Mouse (Mus musculus) spleen, postnatal 4 days (tissue): ENCODE data around the gene Smarcal1.

Experiments used
- DNase-seq, 2 experiments: peaks; one replicate each; pipeline ENCODE4 v3.0.0; 2022; ENCODE audit warnings: low spot score in 2 of 2

The Smarcal1 gene

GRCm38 (mm10) chr1:72582947-72583731, at the start of gene Smarcal1:
Gene Smarcal1, plus strand, starts transcription at chr1:72583251.
- peak; percentile 91 to 92 for DNase-seq

GRCm38 (mm10) chr1:72533439-72533838, 49.6 kb upstream of the Smarcal1 start:
- no peak for DNase-seq

- DNase-seq = no peak
These were observed 47.1 kb upstream of the Smarcal1 start for GRCm38 (mm10) chr1:72535725-72536571.

- DNase-seq = peak; percentile 40 to 81
These were observed 46.3 kb upstream of the Smarcal1 start, which contains the start of gene March4 for GRCm38 (mm10) chr1:72536611-72537351. Gene March4, minus strand, starts transcription at chr1:72536930.

- no peak for DNase-seq
These were observed 44.8 kb upstream of the Smarcal1 start for GRCm38 (mm10) chr1:72538266-72538665.

- no peak for DNase-seq
These were observed 32.7 kb upstream of the Smarcal1 start for GRCm38 (mm10) chr1:72550317-72550716.

- DNase-seq = no peak
These were observed 26.6 kb upstream of the Smarcal1 start for GRCm38 (mm10) chr1:72556471-72556870.

GRCm38 (mm10) chr1:72558625-72559024, 24.4 kb upstream of the Smarcal1 start:
- no peak for DNase-seq

- no peak for DNase-seq
These were observed 18.6 kb upstream of the Smarcal1 start for GRCm38 (mm10) chr1:72564334-72564962.

- no peak for DNase-seq
These were observed 16.0 kb upstream of the Smarcal1 start for GRCm38 (mm10) chr1:72567056-72567455.

GRCm38 (mm10) chr1:72568725-72569124, 14.3 kb upstream of the Smarcal1 start:
- DNase-seq = no peak

- DNase-seq = no peak
These were observed 9.0 kb upstream of the Smarcal1 start for GRCm38 (mm10) chr1:72574047-72574446.

GRCm38 (mm10) chr1:72574608-72575007, 8.4 kb upstream of the Smarcal1 start:
- no peak for DNase-seq

- no peak for DNase-seq
These were observed 7.9 kb upstream of the Smarcal1 start for GRCm38 (mm10) chr1:72575121-72575520.

GRCm38 (mm10) chr1:72577481-72577922, 5.5 kb upstream of the Smarcal1 start:
- DNase-seq = no peak

- no peak for DNase-seq
These were observed 4.7 kb upstream of the Smarcal1 start for GRCm38 (mm10) chr1:72578351-72578750.

GRCm38 (mm10) chr1:72578806-72579205, 4.2 kb upstream of the Smarcal1 start:
- DNase-seq = no peak

- DNase-seq = no peak
These were observed 855 bp downstream of the Smarcal1 start for GRCm38 (mm10) chr1:72583906-72584305.

- no peak for DNase-seq
These were observed 3.2 kb downstream of the Smarcal1 start for GRCm38 (mm10) chr1:72585971-72586875.

- no peak for DNase-seq
These were observed 4.5 kb downstream of the Smarcal1 start for GRCm38 (mm10) chr1:72587532-72587931.
